8 mouse cellular contexts compared by ENCODE assay signal in genomic region chr2:154390180-154390964, GRCm38 (mm10). TPM values are rescaled to one million over a fixed set of nuclear protein-coding genes. Genes with fewer than 3 reads are reported as not detected.
DNase-seq lines count a peak whose midpoint lies in the region; ATAC-seq and TF ChIP-seq lines count a peak whose summit lies in the region.

No protein-coding gene starts in this region.

- H3K9me3 ChIP-seq in hindbrain, postnatal 0 days (ENCODE audit: low read length), result no peaks in the 10 kb centered on the region
- H3K9me3 ChIP-seq in hindbrain, embryonic 13.5 days, result no peaks in the 10 kb centered on the region
- H3K9me3 ChIP-seq in heart, embryonic 12.5 days (replicated peaks), result no peaks in the 10 kb centered on the region

- ATAC-seq in hindbrain, postnatal 0 days, result peak; percentile 63
- no peak for ATAC-seq in hindbrain, embryonic 13.5 days (ENCODE audit: low FRiP score)
- ATAC-seq in heart, embryonic 12.5 days (ENCODE audit: insufficient number of reproducible peaks, low FRiP score), result peak; percentile 93

- H3K36me3 ChIP-seq in hindbrain, postnatal 0 days (ENCODE audit: insufficient read depth, low read length), result no peaks in the 10 kb centered on the region
- H3K36me3 ChIP-seq in hindbrain, embryonic 13.5 days, result no peaks in the 10 kb centered on the region
- peaks cover 14% of the 10 kb centered on the region for H3K36me3 ChIP-seq in heart, embryonic 12.5 days

- WGBS in hindbrain, postnatal 0 days, result 68% methylated on average over 11 of the region's 11 CpGs
- 87% methylated on average over 11 of the region's 11 CpGs for WGBS in hindbrain, embryonic 13.5 days
- 28% methylated on average over 11 of the region's 11 CpGs for WGBS in heart, embryonic 12.5 days

- DNase-seq in hindbrain, postnatal 0 days (ENCODE audit: low spot score), result peak; percentile 41
- DNase-seq in cerebellum, postnatal 10 days, result peak; percentile 71 to 75
- DNase-seq in kidney, postnatal 36 days, result peak; percentile 99
- peak; percentile 90 for DNase-seq in ovary, adult 18-20 months (ENCODE audit: low spot score)
- DNase-seq in thymus, postnatal 10 days (ENCODE audit: low spot score in 2 of 2), result no peak
- no peak for DNase-seq in embryo, embryonic 11 days

- H3K27ac ChIP-seq in hindbrain, postnatal 0 days, result peak overlapping the region; percentile 54; the same call in 1 of the 2 replicates
- H3K27ac ChIP-seq in hindbrain, embryonic 13.5 days, result no peak overlapping the region
- H3K27ac ChIP-seq in heart, embryonic 12.5 days (ENCODE audit: poor library complexity, severe bottlenecking), result peak overlapping the region; percentile 95

- H3K27me3 ChIP-seq in hindbrain, postnatal 0 days (ENCODE audit: insufficient read depth, low read length), result no peaks in the 10 kb centered on the region
- H3K27me3 ChIP-seq in hindbrain, embryonic 13.5 days, result no peaks in the 10 kb centered on the region
- H3K27me3 ChIP-seq in heart, embryonic 12.5 days (replicated peaks), result no peaks in the 10 kb centered on the region

- no peak overlapping the region for H3K4me2 ChIP-seq in hindbrain, postnatal 0 days (ENCODE audit: low read depth, low read length)
- no peak overlapping the region for H3K4me2 ChIP-seq in hindbrain, embryonic 13.5 days
- peak overlapping the region; percentile 26 for H3K4me2 ChIP-seq in heart, embryonic 12.5 days

- no peak overlapping the region for H3K4me3 ChIP-seq in hindbrain, postnatal 0 days (ENCODE audit: low read length)
- no peak overlapping the region for H3K4me3 ChIP-seq in hindbrain, embryonic 13.5 days
- no peak overlapping the region for H3K4me3 ChIP-seq in heart, embryonic 12.5 days

- no peak overlapping the region for H3K9ac ChIP-seq in hindbrain, postnatal 0 days (replicated peaks; ENCODE audit: low read length)
- H3K9ac ChIP-seq in hindbrain, embryonic 13.5 days, result no peak overlapping the region
- no peak overlapping the region for H3K9ac ChIP-seq in heart, embryonic 12.5 days

- H3K4me1 ChIP-seq in hindbrain, postnatal 0 days (ENCODE audit: insufficient read depth, low read length), result no peaks in the 10 kb centered on the region
- H3K4me1 ChIP-seq in hindbrain, embryonic 13.5 days (replicated peaks), result no peaks in the 10 kb centered on the region
- peaks cover 26% of the 10 kb centered on the region for H3K4me1 ChIP-seq in heart, embryonic 12.5 days (replicated peaks)

- TF ChIP-seq CTCF in hindbrain, postnatal 0 days (IDR thresholded peaks at IDR 0.05; ENCODE audit: low read depth), result no peak

RNA-seq across cellular contexts. Expression of gene Snta1, which starts 17.5 kb away (rescaled TPM):
- total RNA-seq in hindbrain, postnatal 0 days (2014; rRNA removed), result 40.4 and 41.1 TPM in 2 replicates
- 20.0 and 20.1 TPM in 2 replicates for polyA plus RNA-seq in hindbrain, postnatal 0 days (2015; fragmentation: Nextera tagmentation; extraction: Ambion mirVana)
- 7.4 and 7.6 TPM in 2 replicates for polyA plus RNA-seq in hindbrain, embryonic 13.5 days (2015; fragmentation: Nextera tagmentation; extraction: Ambion mirVana)
- polyA plus RNA-seq in heart, embryonic 12.5 days (2016; fragmentation: Nextera tagmentation; extraction: Ambion mirVana), result 49.9 and 51.6 TPM in 2 replicates

RNA-seq across cellular contexts. Expression of gene Cdk5rap1, which starts 17.6 kb away (rescaled TPM):
- 9.6 and 13.2 TPM in 2 replicates for total RNA-seq in hindbrain, postnatal 0 days (2014; rRNA removed)
- 5.0 and 6.6 TPM in 2 replicates for polyA plus RNA-seq in hindbrain, postnatal 0 days (2015; fragmentation: Nextera tagmentation; extraction: Ambion mirVana)
- polyA plus RNA-seq in hindbrain, embryonic 13.5 days (2015; fragmentation: Nextera tagmentation; extraction: Ambion mirVana), result 16.0 and 16.1 TPM in 2 replicates
- 13.6 and 15.4 TPM in 2 replicates for polyA plus RNA-seq in heart, embryonic 12.5 days (2016; fragmentation: Nextera tagmentation; extraction: Ambion mirVana)

RNA-seq across cellular contexts. Expression of gene Cbfa2t2, which starts 45.9 kb away (rescaled TPM):
- total RNA-seq in hindbrain, postnatal 0 days (2014; rRNA removed), result 48.3 and 51.7 TPM in 2 replicates
- 31.6 and 33.4 TPM in 2 replicates for polyA plus RNA-seq in hindbrain, postnatal 0 days (2015; fragmentation: Nextera tagmentation; extraction: Ambion mirVana)
- polyA plus RNA-seq in hindbrain, embryonic 13.5 days (2015; fragmentation: Nextera tagmentation; extraction: Ambion mirVana), result 56.1 and 58.7 TPM in 2 replicates
- polyA plus RNA-seq in heart, embryonic 12.5 days (2016; fragmentation: Nextera tagmentation; extraction: Ambion mirVana), result 37.6 and 38.8 TPM in 2 replicates

Comparison
In these comparisons a context has a peak if more than half of its experiments do, and no peak if none do; other contexts are left out.
1. DNase-seq: peak in hindbrain, postnatal 0 days (single experiment), cerebellum, postnatal 10 days (2 of 2), kidney, postnatal 36 days (2 of 2) and ovary, adult 18-20 months (single experiment); none in thymus, postnatal 10 days (0 of 2) and embryo, embryonic 11 days (single experiment).